Mouse (Mus musculus): ENCODE results near the gene Otub2.

GRCm38 (mm10) chr12:103356415-103356748 lies 32.1 kb upstream of the Otub2 start:
- TF ChIP-seq CTCF (IDR thresholded peaks at IDR 0.05; ENCODE audit: low read depth, low read length) (no peak), GATA1 (IDR thresholded peaks at IDR 0.05; ENCODE audit: borderline replicate concordance, low read length) (no peak), TAL1 (conservative IDR thresholded peaks at IDR 0.05; ENCODE audit: low read depth, low read length) (no peak), GATA2 (IDR thresholded peaks at IDR 0.05; ENCODE audit: borderline replicate concordance, low read depth, low read length) (no peak)

All from G1E (cell line).